Mouse (Mus musculus): ENCODE measurements around the gene Prima1.

Prima1 gene

GRCm38 (mm10) chr12:103155406-103155805 lies 86.5 kb downstream of the Prima1 start:
- no peak for DNase-seq (ENCODE audit: low spot score in 2 of 2)

GRCm38 (mm10) chr12:103154927-103155326 lies 87.0 kb downstream of the Prima1 start:
- no peak for DNase-seq (ENCODE audit: low spot score in 2 of 2)

GRCm38 (mm10) chr12:103150247-103150646 lies 91.7 kb downstream of the Prima1 start:
- DNase-seq (ENCODE audit: low spot score in 2 of 2) = no peak

Measured in left cerebral cortex, adult 9 months (tissue).